Mouse (Mus musculus) kidney, adult 2 months (tissue): ENCODE results near the gene Srgap1.

Experiments
- CTCF ChIP-seq: fragments of 200-500 bp; conservative IDR thresholded peaks from 2 replicates; pipeline ENCODE4 v1.5.1; 2011; ENCODE audit warnings: low read depth, mild to moderate bottlenecking, control low read depth, low read length, moderate library complexity, mixed read lengths; ENCODE audit not compliant: insufficient read depth, insufficient read length
- POLR2A ChIP-seq: fragments of 200-500 bp; IDR thresholded peaks from one replicate; pipeline ENCODE4 v1.6.1; 2011; ENCODE audit warnings: low read depth, low read length, control low read depth

DNA sequence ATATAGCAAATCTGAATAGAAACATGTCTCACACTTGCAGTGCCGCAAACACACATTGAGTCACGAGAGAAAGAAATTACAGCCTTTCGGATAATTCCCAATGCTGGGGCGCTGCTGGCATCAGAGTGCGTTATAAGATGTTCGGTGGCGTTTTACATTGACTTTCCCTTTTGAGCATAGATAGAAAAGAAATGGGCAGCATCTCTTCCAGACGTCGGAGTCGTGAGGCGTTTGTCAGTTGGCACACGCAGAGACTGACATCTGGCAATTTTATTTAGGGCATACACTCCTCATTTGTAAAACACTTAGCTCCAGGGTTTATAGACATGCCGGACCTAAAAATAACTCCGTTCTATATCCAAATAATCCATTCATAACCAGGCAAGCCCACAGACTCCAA lies 115.2 kb downstream of the Srgap1 start:
- TF ChIP-seq CTCF (no peak), POLR2A (no peak)
